Mouse (Mus musculus): Measurements from ENCODE around the gene Gm9603.
"Not testable (repeated sequence)": the region's sequence is repeated elsewhere in the genome, so short reads cannot be mapped to it uniquely, and the experiment has no call there.

Gm9603 gene

DNA sequence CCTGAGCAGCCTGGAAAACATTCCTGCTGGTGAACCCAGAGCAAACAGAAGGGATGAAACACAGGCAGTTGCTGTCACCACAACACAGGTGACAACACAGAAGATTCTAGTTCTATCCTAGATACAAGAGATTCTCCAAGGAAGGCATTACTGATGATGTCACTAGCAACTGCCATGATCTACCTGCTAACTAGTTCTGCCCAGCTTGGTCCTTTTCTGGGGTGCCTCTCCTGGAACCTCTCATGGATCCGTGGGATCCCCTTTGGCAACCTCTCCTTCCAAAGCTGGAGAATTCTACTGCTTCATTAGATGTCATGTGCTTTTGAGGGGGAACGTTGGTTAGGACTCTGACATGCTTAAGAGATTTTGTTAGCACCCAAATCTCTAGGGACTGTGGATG, at the start of gene Gm9603:
Gene Gm9603 (minus strand): TSS at position 101 of the 400 bp plus-strand sequence.
- DNase-seq, result not testable (repeated sequence)

DNA sequence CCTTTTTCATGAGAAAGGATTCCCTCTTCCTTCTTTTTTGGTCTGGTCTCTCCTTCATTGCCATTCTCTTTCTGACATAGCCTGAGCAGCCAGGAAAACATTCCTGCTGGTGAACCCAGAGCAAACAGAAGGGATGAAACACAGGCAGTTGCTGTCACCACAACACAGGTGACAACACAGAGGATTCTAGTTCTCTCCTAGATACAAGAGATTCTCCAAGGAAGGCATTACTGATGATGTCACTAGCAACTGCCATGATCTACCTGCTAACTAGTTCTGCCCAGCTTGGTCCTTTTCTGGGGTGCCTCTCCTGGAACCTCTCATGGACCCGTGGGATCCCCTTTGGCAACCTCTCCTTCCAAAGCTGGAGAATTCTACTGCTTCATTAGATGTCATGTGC, 54.3 kb downstream of the Gm9603 start, which contains the start of gene Gm8265:
Gene Gm8265 (minus strand): TSS at position 101 of the 400 bp plus-strand sequence.
- not testable (repeated sequence) for DNase-seq
